Mouse (Mus musculus): ENCODE data around the gene Nenf. TPM values are rescaled to one million over a fixed set of nuclear protein-coding genes. Genes with fewer than 3 reads are reported as not detected.

Nenf gene
- total RNA-seq, 2 experiments from 2014 or later: 83.8 to 87.2 TPM

Other genes starting within 250 kb of the Nenf start
- under 1 TPM; 0.52 to 0.56 TPM for gene Batf3, start 220.3 kb downstream of the Nenf start, total RNA-seq (2021)
- gene Fam71a, start 153.4 kb downstream of the Nenf start, total RNA-seq (2021): not detected
- gene Atf3, start 100.2 kb downstream of the Nenf start, total RNA-seq (2021): 10 to 100 TPM in 1 of 2 experiments, 1 to 10 TPM in 1; 5.0 to 13.4 TPM
- 1 to 10 TPM; 2.3 to 4.6 TPM for gene Tmem206, start 7.7 kb upstream of the Nenf start, total RNA-seq (2021)
- 10 to 100 TPM; 68.2 to 69.3 TPM for gene Ppp2r5a, start 85.1 kb upstream of the Nenf start, total RNA-seq (2021)

All from gastrocnemius, postnatal 10 days (tissue).